Mouse (Mus musculus) activated CD4-positive, CD25-positive, alpha-beta regulatory T cell, adult 4 months (primary cell): ENCODE results near the gene Yju2. TPM values are rescaled to one million over a fixed set of nuclear protein-coding genes. Genes with fewer than 3 reads are reported as not detected.

Source experiments
- ATAC-seq: one replicate; pipeline ENCODE4 v1.8.0; 2017
- polyA plus RNA-seq, 2 experiments: library from polyadenylated mRNA; unstranded; fragments of 100-300 nt; shearing (Covaris generic); gene quantifications; one replicate each; pipeline ENCODE4 v1.2.1; 2017

Yju2 gene
- polyA plus RNA-seq, 2 experiments from 2014 or later: 26.9 to 30.2 TPM

DNA sequence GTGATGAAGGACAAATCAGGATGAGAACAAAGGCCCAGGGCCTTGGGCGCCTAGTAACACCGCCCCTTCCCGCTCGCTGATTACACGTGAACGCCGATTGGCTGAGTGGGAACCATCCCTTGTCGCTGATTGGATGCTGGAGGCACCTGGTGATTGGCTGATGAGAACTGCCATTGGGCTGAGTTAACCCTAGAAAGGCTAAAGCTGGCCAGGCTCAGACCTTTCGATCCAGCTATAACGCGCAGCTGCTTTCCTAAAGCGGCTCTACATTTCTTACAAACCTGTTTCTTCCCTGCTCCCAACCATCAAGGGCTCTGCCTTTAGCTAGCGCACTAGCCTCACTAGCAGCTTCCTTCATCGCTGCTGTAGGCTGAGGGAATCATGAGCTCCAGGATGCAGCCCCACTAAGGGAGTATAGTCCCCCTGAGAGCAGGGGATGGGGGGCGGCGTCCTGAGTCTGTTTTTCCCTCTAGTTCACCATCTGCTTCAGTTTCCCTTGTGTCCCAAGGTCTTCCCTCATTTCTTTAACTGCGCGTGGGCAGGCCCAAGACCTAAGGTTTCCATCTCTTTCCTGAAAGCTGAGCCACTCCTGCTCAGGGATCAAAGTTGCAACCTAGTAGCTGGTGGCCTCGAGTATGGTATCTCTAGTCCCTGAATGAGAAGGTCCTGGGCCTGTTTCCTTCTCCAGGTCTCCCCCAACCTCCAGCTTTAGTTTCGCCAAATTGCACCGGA lies 49.6 kb downstream of the Yju2 start:
- peak; percentile 86 for ATAC-seq

DNA sequence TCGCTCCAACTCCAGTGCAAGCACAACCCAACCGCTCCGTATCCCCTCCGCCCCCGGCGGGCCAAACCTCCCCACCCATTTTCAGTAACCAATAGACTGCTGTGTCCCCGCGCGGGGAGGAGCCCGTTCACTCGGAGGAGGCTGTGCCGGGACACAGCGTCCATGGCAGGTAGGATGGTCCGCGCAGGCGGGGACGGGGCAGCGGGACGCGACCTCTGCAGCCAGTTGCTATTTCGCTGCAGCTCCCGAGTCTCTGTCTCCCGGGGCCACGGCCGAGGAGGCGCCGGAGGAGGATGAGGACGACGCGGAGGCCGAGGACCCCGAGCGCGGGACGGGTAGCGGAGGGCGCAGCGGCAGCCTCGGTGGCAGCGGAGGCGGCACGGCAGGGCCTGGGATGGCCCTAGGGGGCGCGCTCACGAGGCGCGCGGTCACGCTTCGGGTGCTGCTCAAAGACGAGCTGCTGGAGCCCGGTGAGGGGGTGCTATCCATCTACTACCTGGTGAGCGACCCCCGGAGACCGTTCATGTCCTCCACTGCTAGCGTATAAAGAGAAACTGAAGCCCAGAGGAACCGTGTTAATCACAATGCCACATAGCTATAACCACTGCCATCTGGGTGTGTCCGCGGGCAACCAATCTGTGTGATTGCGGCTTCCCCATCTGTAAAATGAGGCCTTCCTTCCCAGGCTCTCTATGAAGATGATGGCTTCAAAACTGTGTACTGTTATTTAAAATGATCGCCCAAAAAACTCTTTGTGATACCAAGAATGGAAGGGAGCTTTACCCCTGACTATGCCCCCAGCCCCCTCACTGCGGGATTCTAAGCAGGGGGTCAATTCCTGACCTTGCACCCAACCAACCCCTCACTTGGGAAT lies 50.4 kb downstream of the Yju2 start:
- ATAC-seq: peak; percentile 85

DNA sequence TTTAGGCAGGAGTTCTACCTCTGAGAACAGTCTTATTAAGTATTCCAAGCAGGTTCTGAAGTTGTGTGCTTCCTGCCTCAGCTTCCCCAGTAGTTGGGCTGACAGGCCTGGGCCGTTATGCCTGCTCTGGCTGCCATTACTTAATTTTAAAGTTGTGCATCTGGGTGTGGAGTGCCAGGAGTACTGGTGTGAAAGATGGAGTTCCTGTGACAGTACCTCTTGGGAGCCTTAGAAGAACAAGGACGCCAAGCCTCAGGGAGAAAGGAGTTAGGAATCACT lies 51.0 kb downstream of the Yju2 start:
- ATAC-seq: no peak

DNA sequence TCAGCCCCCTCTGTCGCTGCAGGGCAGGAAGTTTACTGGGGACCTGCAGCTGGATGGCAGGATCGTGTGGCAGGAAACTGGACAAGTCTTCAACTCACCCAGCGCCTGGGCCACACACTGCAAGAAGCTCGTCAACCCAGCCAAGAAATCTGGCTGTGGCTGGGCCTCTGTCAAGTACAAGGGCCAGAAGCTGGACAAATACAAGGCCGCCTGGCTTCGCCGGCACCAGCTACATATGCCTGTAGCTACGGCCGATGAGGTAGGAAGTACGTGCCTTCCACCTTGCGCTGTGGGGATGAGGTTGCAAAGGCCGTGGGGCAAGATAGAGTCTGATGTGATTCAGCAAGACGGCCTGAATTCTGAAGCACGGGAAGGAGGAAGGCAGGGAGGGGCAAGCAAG lies 51.4 kb downstream of the Yju2 start:
- ATAC-seq: no peak

DNA sequence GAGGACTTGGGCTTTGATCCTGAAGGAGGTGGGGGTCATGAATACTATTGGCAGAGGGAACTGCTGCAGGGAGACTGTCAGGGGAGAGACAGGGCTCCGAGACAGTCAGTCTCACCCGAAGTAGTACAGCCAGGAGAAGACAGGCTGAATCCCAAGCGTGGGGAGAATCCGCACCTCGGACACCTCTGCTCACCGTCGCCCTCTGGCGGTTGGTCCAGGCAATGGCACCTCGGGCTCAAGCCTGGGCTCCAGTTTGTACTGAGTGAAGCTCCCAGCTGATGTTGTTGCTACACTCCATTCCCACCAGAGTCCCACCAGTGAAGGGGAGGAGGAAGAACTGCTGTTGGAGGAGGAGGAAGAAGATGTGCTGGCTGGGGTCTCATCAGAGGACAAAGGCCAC lies 51.8 kb downstream of the Yju2 start:
- no peak for ATAC-seq

DNA sequence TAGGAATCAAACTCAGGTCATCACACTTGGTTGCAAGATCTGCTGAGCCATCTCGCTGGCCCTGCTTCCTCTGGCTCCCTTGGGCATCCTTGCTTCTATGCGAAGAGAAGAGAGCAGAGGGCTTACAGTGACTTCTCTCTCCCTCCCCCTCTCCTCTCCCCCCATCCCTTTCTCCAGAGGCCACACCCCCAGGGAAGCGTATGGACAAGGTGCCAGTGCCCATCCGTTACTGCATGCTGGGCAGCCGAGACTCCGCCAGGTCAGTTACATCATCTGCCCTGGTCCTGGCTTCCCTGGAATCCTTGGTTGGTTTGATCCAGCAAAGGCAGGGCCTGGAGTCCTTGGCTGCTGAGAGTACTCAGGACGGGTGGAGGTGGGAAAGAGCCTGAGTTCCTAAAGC lies 52.5 kb downstream of the Yju2 start:
- ATAC-seq: no peak

DNA sequence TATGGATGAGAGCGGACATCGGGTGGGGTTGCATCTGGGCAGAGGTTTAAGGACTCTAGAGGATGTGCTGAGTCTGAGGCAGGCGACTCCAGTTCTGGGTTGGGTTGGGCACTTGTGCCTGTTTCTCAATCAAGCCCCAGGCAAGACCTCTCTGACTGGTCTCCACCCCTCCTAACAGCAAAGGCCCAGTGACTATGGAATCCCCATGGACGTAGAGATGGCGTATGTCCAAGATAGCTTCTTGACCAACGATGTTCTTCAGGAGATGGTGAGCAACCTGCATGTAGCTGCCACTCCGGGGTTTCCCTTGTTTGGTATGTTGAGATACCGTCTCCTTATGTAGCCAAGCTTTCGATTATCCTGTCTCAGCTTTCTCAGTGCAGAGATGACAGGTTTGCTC lies 56.4 kb downstream of the Yju2 start:
- no peak for ATAC-seq

DNA sequence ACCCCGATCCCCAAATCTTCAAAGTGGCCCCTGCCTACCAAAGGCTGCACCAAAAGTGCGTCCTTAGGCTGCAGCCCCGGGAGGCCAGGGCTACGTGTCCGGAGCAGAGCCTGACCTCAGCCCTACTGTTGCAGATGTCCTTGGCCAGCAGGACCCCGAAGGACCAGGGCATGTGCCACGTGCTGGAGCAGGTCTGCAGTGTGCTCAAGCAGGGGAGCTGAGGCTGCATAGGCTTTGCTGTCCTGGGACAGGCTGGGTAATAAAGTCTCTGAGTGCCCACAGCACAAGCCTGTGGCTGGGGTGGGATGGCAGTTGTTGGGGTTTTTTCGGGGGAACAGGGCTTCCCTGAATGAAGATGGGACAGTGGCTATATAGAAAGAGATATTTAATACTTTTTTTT lies 57.5 kb downstream of the Yju2 start:
- no peak for ATAC-seq

DNA sequence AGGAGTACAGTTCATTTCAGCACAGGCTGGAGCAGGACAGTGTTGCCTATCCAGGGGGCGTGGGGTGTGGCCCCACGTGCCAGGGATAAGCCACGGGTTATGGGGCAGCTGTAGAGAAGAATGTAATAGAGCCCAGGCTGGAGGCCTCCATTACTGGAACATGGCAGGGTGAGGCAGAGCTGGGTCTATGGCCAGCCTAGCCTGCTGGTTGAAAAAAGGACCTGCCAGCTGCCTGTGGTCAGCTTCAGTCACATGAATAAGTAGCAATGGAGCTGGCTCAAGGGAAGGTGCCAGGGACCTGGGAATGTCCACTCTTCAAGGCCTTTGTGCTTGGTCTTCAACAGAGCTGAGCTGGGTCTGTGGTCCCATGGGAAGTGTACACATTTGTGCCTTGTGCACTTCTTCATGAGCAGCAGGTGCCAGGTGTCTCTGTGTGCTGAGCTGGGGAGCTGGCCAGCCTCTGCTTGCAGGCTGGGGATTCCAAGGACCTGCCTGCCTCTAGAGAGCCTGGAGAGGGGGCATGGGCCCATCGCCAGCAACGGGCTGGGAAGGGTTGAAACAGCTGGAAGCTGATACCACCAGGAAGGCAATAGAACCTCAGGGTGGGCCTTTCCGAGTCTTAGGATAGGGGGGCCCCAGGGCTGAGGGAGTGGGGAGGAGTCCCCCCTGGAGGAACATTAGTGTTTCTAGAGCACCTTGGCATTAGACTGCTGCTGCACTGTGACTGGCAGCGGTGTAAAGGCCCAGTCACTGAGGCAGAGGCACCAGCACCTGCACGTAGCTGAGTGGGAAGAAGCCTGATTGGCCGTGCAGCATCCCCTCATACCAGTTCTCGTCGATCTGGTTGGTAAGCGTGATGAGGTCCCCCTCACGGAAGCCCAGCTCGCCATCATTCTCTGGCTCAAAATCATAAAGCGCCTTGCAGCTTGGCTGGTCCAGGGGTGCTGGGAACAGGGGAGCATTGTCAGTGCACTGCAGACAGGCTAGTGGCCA lies 58.2 kb downstream of the Yju2 start:
- no peak for ATAC-seq

DNA sequence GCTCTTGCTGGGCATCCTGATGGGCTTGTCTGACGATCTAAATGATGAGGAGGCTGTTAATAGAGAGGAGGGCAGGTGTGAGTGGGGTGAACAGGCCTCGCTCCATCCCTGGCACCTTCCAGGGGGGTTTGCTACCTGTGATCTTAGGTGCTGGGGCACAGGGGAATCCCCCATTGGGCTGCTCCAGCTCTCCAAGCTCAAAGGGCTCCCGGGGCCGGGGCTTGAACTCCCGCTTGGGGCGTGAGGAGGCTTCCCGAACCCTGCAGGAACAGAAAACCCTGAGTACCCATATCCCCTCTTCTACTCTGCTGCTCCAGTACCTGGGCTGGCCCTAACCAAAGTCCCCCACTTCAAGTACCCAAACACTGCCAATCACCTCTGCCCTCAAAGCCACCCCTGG lies 58.9 kb downstream of the Yju2 start:
- no peak for ATAC-seq

Other genes with a start within 250 kb of the Yju2 start
- 10 to 100 TPM; 14.0 to 17.5 TPM for gene Pot1b, start 246.5 kb upstream of the Yju2 start, polyA plus RNA-seq
- gene Adgre4, start 209.1 kb upstream of the Yju2 start, polyA plus RNA-seq: under 1 TPM in 1 of 2 experiments, not detected in 1; 0.38 TPM
- gene Zfp119a, start 80.2 kb upstream of the Yju2 start, polyA plus RNA-seq: 10 to 100 TPM; 17.3 to 17.8 TPM
- gene Zfp959, start 67.0 kb upstream of the Yju2 start, polyA plus RNA-seq: 10 to 100 TPM; 28.5 to 36.9 TPM
- 10 to 100 TPM; 17.2 to 17.4 TPM for gene Zfp119b, start 9.6 kb upstream of the Yju2 start, polyA plus RNA-seq
- gene Ebi3, start 6.5 kb upstream of the Yju2 start, polyA plus RNA-seq: 10 to 100 TPM; 52.7 to 95.2 TPM
- not detected for gene Shd, start 11.4 kb downstream of the Yju2 start, polyA plus RNA-seq
- not detected for gene Fsd1, start 27.4 kb downstream of the Yju2 start, polyA plus RNA-seq
- gene Stap2, start 46.5 kb downstream of the Yju2 start, polyA plus RNA-seq: under 1 TPM in 1 of 2 experiments, not detected in 1; 0.54 TPM
- gene Mpnd, start 46.6 kb downstream of the Yju2 start, polyA plus RNA-seq: 10 to 100 TPM; 22.9 to 23.8 TPM
- 100 to 1,000 TPM in 1 of 2 experiments, 10 to 100 TPM in 1; 84.9 to 114 TPM for gene Sh3gl1, start 77.5 kb downstream of the Yju2 start, polyA plus RNA-seq
- gene Chaf1a, start 81.3 kb downstream of the Yju2 start, polyA plus RNA-seq: 1 to 10 TPM; 1.0 to 1.6 TPM
- 10 to 100 TPM; 33.8 to 42.1 TPM for gene Ubxn6, start 115.9 kb downstream of the Yju2 start, polyA plus RNA-seq
- 10 to 100 TPM; 35.7 to 44.6 TPM for gene Hdgfl2, start 120.5 kb downstream of the Yju2 start, polyA plus RNA-seq
- under 1 TPM in 1 of 2 experiments, not detected in 1; 0.15 TPM for gene Plin4, start 150.7 kb downstream of the Yju2 start, polyA plus RNA-seq
- not detected for gene Plin5, start 158.5 kb downstream of the Yju2 start, polyA plus RNA-seq
- under 1 TPM in 1 of 2 experiments, not detected in 1; 0.34 TPM for gene Lrg1, start 162.9 kb downstream of the Yju2 start, polyA plus RNA-seq
- not detected for gene Sema6b, start 181.2 kb downstream of the Yju2 start, polyA plus RNA-seq
- gene Tnfaip8l1, start 203.4 kb downstream of the Yju2 start, polyA plus RNA-seq: 10 to 100 TPM; 34.9 to 38.7 TPM
- 10 to 100 TPM; 57.3 to 59.9 TPM for gene Mydgf, start 224.8 kb downstream of the Yju2 start, polyA plus RNA-seq